Mouse (Mus musculus) adipocyte (in vitro differentiated cells): ENCODE data around the gene Bcar3.
"Not testable (repeated sequence)": the region's sequence is repeated elsewhere in the genome, so short reads cannot be mapped to it uniquely, and the experiment has no call there.

Experiments
- DNase-seq: peaks from one replicate; pipeline ENCODE4 v3.0.0-alpha.2; 2016; ENCODE audit warnings: low spot score

The Bcar3 gene

GRCm38 (mm10) chr3:122293954-122294850 is at the start of gene Bcar3:
Gene Bcar3 (plus strand): TSS chr3:122294136.
- DNase-seq, result peak; percentile 95

GRCm38 (mm10) chr3:122244759-122245158 is 49.2 kb upstream of the Bcar3 start:
- no peak for DNase-seq

- peak; percentile 90 for DNase-seq
Observed at GRCm38 (mm10) chr3:122245215-122245877, 48.6 kb upstream of the Bcar3 start, which contains the start of gene Gclm. Gene Gclm (plus strand): TSS chr3:122245557.

GRCm38 (mm10) chr3:122245878-122246332 is 48.0 kb upstream of the Bcar3 start:
- DNase-seq, result peak; percentile 42

- no peak for DNase-seq
Observed at GRCm38 (mm10) chr3:122246406-122246805, 47.5 kb upstream of the Bcar3 start.

GRCm38 (mm10) chr3:122246986-122247767 is 46.8 kb upstream of the Bcar3 start:
- DNase-seq, result no peak

GRCm38 (mm10) chr3:122247768-122248100 is 46.2 kb upstream of the Bcar3 start:
- no peak for DNase-seq

- no peak for DNase-seq
Observed at GRCm38 (mm10) chr3:122252466-122253253, 41.3 kb upstream of the Bcar3 start.

- not testable (repeated sequence) for DNase-seq
Observed at GRCm38 (mm10) chr3:122254050-122254449, 39.9 kb upstream of the Bcar3 start.

GRCm38 (mm10) chr3:122269986-122270385 is 23.9 kb upstream of the Bcar3 start:
- no peak for DNase-seq

- DNase-seq, result not testable (repeated sequence)
Observed at GRCm38 (mm10) chr3:122272565-122272964, 21.4 kb upstream of the Bcar3 start.

GRCm38 (mm10) chr3:122273407-122274240 is 20.3 kb upstream of the Bcar3 start:
- no peak for DNase-seq

GRCm38 (mm10) chr3:122274241-122275024 is 19.5 kb upstream of the Bcar3 start, which contains the start of gene Dnttip2:
Gene Dnttip2 (plus strand): TSS chr3:122274388.
- DNase-seq, result peak; percentile 97

GRCm38 (mm10) chr3:122275111-122275510 is 18.8 kb upstream of the Bcar3 start:
- DNase-seq, result no peak

- DNase-seq, result no peak
Observed at GRCm38 (mm10) chr3:122287195-122287594, 6.7 kb upstream of the Bcar3 start.

- DNase-seq, result no peak
Observed at GRCm38 (mm10) chr3:122288613-122289195, 5.2 kb upstream of the Bcar3 start.

- DNase-seq, result not testable (repeated sequence)
Observed at GRCm38 (mm10) chr3:122289344-122289743, 4.6 kb upstream of the Bcar3 start.

GRCm38 (mm10) chr3:122290696-122291095 is 3.2 kb upstream of the Bcar3 start:
- peak; percentile 75 for DNase-seq

- peak; percentile 34 for DNase-seq
Observed at GRCm38 (mm10) chr3:122291828-122292227, 2.1 kb upstream of the Bcar3 start.
